Mouse (Mus musculus) ES-E14 (cell line): ENCODE results near the gene Elf5. TPM values are rescaled to one million over a fixed set of nuclear protein-coding genes. Genes with fewer than 3 reads are reported as not detected.
A peak's percentile ranks its signal among the peaks of the same experiment; 100 is the strongest.

ENCODE experiments used
- DNase-seq: peaks from one replicate; pipeline ENCODE4 v3.0.0-alpha.2; 2013; ENCODE audit warnings: low read depth, low spot score
- H3K27ac ChIP-seq: 2 replicates; pipeline ENCODE4 v1.5.1; 2012; ENCODE audit warnings: low read depth, mild to moderate bottlenecking, low read length, moderate library complexity, mixed read lengths; ENCODE audit not compliant: poor library complexity, insufficient read depth, severe bottlenecking
- H3K36me3 ChIP-seq: 2 replicates; pipeline ENCODE4 v1.6.1; 2012; ENCODE audit warnings: mild to moderate bottlenecking, low read length, moderate library complexity, mixed read lengths; ENCODE audit not compliant: control insufficient read depth, poor library complexity, insufficient read depth, severe bottlenecking
- H3K4me1 ChIP-seq, 2 experiments: fragments of 150-350 bp in 1 of 2; sonication (generic) in 1 of 2; 2 replicates each; pipeline ENCODE4 v1.6.1; 2012; ENCODE audit warnings: low read length in 2 of 2, mild to moderate bottlenecking in 1 of 2, mixed read lengths in 1 of 2; ENCODE audit not compliant: control insufficient read depth in 2 of 2, insufficient read depth in 2 of 2, poor library complexity in 1 of 2
- H3K4me3 ChIP-seq, 2 experiments: fragments of 150-350 bp in 1 of 2; sonication (generic) in 1 of 2; 2 replicates each; pipeline ENCODE4 v1.5.1; 2012; ENCODE audit warnings: low read length in 2 of 2, low read depth in 1 of 2, mild to moderate bottlenecking in 1 of 2, mixed read lengths in 1 of 2; ENCODE audit not compliant: insufficient read depth in 1 of 2, poor library complexity in 1 of 2, severe bottlenecking in 1 of 2
- H3K9ac ChIP-seq: 2 replicates; pipeline ENCODE4 v1.6.1; 2012; ENCODE audit warnings: low read depth, mild to moderate bottlenecking, low read length, mixed read lengths; ENCODE audit not compliant: poor library complexity, insufficient read depth, severe bottlenecking
- H3K9me3 ChIP-seq: fragments of 150-350 bp; sonication (generic); 2 replicates; pipeline ENCODE4 v1.6.1; 2012; ENCODE audit warnings: low read depth, mild to moderate bottlenecking, low read length; ENCODE audit not compliant: control insufficient read depth, insufficient read depth
- CHD2 ChIP-seq: IDR thresholded peaks from 2 replicates; pipeline ENCODE4 v1.6.1; 2014; ENCODE audit warnings: mild to moderate bottlenecking, low read depth, low read length, inconsistent platforms
- HCFC1 ChIP-seq: IDR thresholded peaks from 2 replicates; pipeline ENCODE4 v1.6.1; 2012; ENCODE audit warnings: low read length, inconsistent platforms, borderline replicate concordance; ENCODE audit not compliant: insufficient read depth
- MAFK ChIP-seq: IDR thresholded peaks from 2 replicates; pipeline ENCODE4 v1.6.1; 2014; ENCODE audit warnings: mild to moderate bottlenecking, low read depth, low read length, inconsistent platforms; ENCODE audit not compliant: insufficient read depth
- ZC3H11A ChIP-seq: IDR thresholded peaks from 2 replicates; pipeline ENCODE4 v1.6.1; 2012; ENCODE audit warnings: low read depth, mild to moderate bottlenecking, inconsistent platforms, low read length, borderline replicate concordance
- ZNF384 ChIP-seq: IDR thresholded peaks from 2 replicates; pipeline ENCODE4 v1.6.1; 2012; ENCODE audit warnings: low read depth, low read length, inconsistent platforms
- in situ Hi-C, 2 experiments: fragments of 600-800 bp; cut with MboI; formaldehyde crosslinking; loops; one replicate each; pipeline ENCODE4 v1.15.1; 2025; ENCODE audit warnings: low sequenced_read_pairs in 2 of 2, inconsistent platforms in 1 of 2; ENCODE audit not compliant: unreplicated experiment in 2 of 2
- total RNA-seq: library from RNA; depleted of rRNA; stranded (reverse); fragments of 300-350 nt; gene quantifications from 2 replicates; pipeline ENCODE4 v1.2.3, GENCODE M21; 2012

The Elf5 gene
- total RNA-seq, 1 experiment = 0.45 TPM

DNA sequence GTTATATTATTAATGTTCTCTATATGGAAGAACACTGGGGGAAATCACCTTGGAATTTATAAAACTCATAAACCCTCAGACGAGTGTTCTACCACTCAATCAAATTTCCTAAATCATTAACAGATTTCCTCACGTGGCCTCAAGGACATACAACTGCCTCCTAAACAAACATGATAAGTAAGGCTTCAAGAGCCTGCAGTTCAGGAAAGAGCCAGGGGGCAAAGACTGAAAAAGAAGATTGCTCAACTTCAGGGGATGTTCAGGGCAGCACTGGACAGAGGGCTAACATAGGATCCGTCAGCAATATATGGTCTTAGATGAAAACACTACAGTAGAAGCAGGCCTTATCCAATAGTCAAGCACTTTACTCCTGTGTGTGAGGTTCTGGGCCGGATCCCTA, 66.0 kb downstream of the Elf5 start:
- Histone ChIP-seq H3K9ac (no peak overlapping the region), H3K9me3 (no peaks in the 10 kb centered on the region), H3K36me3 (peaks cover 9% of the 10 kb centered on the region; the same call in 1 of the 2 replicates), H3K27ac (no peak overlapping the region), H3K4me1 (peaks cover 0 to 3% of the 10 kb centered on the region in 2 experiments; a peak in 1 of 4 replicates), H3K4me3 (no peak overlapping the region)
- DNase-seq = no peak
- TF ChIP-seq ZC3H11A (no peak), MAFK (no peak), HCFC1 (no peak), CHD2 (no peak), ZNF384 (no peak)
- in situ Hi-C loops = no loop called here

DNA sequence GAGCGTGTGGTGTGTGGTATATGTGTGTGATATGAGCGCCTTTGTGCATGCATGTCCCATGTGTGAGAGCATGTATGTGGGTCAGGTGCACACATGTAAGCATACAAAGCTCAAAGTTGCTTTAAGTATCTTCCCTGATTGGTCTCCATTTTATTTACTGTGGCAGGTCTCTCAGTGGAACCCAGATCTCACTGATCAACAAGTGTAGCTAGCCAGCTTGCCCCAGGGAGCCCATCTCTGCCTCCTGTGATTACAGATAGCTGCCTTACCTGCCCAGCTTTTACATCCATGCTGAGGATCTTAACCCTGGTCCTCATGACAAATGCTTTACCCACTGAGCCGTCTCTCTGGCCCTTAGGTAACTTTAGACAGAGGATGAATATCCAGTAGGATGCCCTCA, 66.8 kb downstream of the Elf5 start:
- TF ChIP-seq CHD2 (no peak), HCFC1 (no peak)
- no peak for DNase-seq
- H3K36me3 ChIP-seq = peaks cover 9% of the 10 kb centered on the region; the same call in 1 of the 2 replicates
- H3K4me1 ChIP-seq = peaks cover 0 to 3% of the 10 kb centered on the region in 2 experiments; a peak in 1 of 4 replicates
- no peaks in the 10 kb centered on the region for H3K9me3 ChIP-seq
- no peak overlapping the region for H3K4me3 ChIP-seq
- no peak overlapping the region for H3K27ac ChIP-seq
- in situ Hi-C loops = no loop called here
- no peak overlapping the region for H3K9ac ChIP-seq

DNA sequence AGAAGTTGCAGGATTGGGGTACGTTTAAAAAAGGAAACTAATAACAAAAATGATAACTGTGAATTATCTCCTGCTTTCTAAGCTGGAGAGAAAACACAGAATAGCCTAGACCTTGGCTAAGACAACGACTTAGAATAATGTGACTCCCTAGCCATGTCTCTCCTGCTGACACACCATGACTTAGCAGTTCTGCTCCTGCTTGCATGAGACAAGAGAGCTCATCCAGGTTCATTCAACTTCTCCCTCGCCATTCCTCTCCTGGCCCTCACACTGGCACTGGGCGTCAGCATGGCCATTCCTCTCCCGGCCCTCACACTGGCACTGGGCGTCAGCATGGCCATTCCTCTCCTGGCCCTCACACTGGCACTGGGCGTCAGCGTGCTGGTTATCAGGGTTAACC, 68.8 kb downstream of the Elf5 start:
- in situ Hi-C loops = no loop called here
- no peaks in the 10 kb centered on the region for H3K9me3 ChIP-seq
- DNase-seq = no peak
- no peak overlapping the region for H3K4me3 ChIP-seq
- peak overlapping the region; percentile 70; the same call in 1 of the 2 replicates for H3K27ac ChIP-seq
- peak; percentile 88 for TF ChIP-seq MAFK
- no peak for TF ChIP-seq ZC3H11A
- H3K4me1 ChIP-seq = peaks cover 0 to 3% of the 10 kb centered on the region in 2 experiments; a peak in 1 of 4 replicates
- peaks cover 5% of the 10 kb centered on the region; the same call in 1 of the 2 replicates for H3K36me3 ChIP-seq
- H3K9ac ChIP-seq = no peak overlapping the region

DNA sequence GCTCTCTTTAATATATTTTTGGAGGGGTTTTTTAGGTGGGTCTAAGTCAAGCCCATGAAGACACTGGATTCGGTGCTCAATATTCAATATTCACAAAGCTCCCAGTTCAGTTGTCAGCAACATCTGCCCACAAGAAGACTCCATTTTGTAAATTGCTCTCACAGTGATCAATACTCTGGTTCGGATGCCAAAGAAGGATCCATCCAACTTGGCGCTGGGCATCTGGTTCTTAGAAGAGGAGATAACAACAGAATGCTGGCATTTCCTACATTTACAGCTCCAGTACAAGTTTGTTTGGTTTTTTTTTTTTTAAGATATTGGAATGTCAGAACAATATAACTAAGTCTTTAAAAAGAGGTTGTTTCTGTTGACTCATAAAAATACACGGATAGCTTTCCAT, 69.4 kb downstream of the Elf5 start:
- H3K4me1 ChIP-seq = peaks cover 0 to 5% of the 10 kb centered on the region in 2 experiments; a peak in 1 of 4 replicates
- in situ Hi-C loops = no loop called here
- H3K9ac ChIP-seq = no peak overlapping the region
- H3K36me3 ChIP-seq = no peaks in the 10 kb centered on the region; the same call in 1 of the 2 replicates
- TF ChIP-seq HCFC1 (no peak), ZC3H11A (no peak), CHD2 (no peak), ZNF384 (no peak), MAFK (no peak)
- H3K9me3 ChIP-seq = no peaks in the 10 kb centered on the region
- H3K27ac ChIP-seq = no peak overlapping the region
- DNase-seq = no peak
- H3K4me3 ChIP-seq = no peak overlapping the region

DNA sequence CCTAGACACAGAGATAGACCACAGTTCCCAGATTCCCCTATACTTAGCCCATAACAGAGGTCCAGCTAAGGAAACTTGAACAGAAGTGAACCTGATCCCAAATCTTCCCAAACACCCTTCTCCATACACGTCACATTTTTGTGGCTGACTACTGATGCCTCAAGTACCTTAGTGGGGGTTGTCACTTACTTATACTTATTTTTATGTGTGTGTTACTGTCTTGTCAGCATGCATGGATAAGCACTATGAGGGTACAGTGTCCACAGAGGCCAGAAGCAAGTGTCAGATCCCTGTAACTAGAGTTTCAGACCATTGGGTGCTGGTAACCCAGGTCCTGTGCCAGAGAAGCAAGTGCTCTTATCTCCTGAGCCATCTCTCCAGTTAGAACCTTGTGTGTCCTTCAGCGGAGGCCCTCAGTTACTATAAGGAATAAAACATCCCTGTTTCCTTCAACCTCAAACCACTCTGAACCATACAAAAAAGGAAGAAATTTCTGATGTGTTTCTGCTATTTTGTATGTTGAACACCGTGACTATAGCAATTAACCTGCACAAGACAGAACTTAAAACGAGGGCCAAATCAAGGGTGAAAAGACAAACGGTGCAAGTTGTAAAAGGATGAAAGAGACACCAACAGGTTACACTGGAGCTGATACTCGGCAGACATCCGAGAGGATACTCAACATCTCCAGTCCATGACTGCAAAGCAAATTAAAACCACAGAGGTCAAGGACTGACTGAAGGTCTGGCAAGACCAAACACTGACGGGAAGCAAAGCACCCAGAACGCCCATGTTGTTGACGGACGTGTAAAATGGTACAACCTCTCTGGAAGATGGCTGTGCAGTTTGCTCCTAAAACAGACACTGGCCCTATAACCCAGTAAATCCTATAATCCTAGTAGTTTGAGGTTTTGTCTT, 70.1 kb downstream of the Elf5 start:
- no peak for TF ChIP-seq ZNF384
- TF ChIP-seq ZC3H11A = no peak
- no peak for TF ChIP-seq CHD2
- no peak for TF ChIP-seq MAFK
- no peak for TF ChIP-seq HCFC1
- H3K36me3 ChIP-seq = no peaks in the 10 kb centered on the region; the same call in 1 of the 2 replicates
- H3K9ac ChIP-seq = no peak overlapping the region
- no peaks in the 10 kb centered on the region for H3K9me3 ChIP-seq
- no peak overlapping the region for H3K27ac ChIP-seq
- H3K4me3 ChIP-seq = no peak overlapping the region
- in situ Hi-C loops = no loop called here
- no peak for DNase-seq
- peaks cover 0 to 5% of the 10 kb centered on the region in 2 experiments; a peak in 1 of 4 replicates for H3K4me1 ChIP-seq
